Mouse (Mus musculus) thymus, adult 2 months (tissue): ENCODE measurements at regions not wholly inside any gene's neighbourhood (a gene's known extent, or its start where the extent isn't known, plus 50 kb on each side); places are given as distances from the start of the nearest gene placed in this dataset.

Experiments used
- CTCF ChIP-seq: fragments of 200-500 bp; IDR thresholded peaks from 2 replicates; pipeline ENCODE4 v1.5.1; 2012; ENCODE audit warnings: mild to moderate bottlenecking, control low read depth, low read length, moderate library complexity, borderline replicate concordance; ENCODE audit not compliant: control insufficient read depth, poor library complexity, insufficient read depth; ENCODE audit errors: extremely low read depth
- POLR2A ChIP-seq: fragments of 200-500 bp; IDR thresholded peaks from 2 replicates; pipeline ENCODE4 v1.6.1; 2012; ENCODE audit warnings: mild to moderate bottlenecking, low read length, control low read depth, moderate library complexity; ENCODE audit not compliant: control insufficient read depth, poor library complexity, insufficient read depth; ENCODE audit errors: extremely low read depth

DNA sequence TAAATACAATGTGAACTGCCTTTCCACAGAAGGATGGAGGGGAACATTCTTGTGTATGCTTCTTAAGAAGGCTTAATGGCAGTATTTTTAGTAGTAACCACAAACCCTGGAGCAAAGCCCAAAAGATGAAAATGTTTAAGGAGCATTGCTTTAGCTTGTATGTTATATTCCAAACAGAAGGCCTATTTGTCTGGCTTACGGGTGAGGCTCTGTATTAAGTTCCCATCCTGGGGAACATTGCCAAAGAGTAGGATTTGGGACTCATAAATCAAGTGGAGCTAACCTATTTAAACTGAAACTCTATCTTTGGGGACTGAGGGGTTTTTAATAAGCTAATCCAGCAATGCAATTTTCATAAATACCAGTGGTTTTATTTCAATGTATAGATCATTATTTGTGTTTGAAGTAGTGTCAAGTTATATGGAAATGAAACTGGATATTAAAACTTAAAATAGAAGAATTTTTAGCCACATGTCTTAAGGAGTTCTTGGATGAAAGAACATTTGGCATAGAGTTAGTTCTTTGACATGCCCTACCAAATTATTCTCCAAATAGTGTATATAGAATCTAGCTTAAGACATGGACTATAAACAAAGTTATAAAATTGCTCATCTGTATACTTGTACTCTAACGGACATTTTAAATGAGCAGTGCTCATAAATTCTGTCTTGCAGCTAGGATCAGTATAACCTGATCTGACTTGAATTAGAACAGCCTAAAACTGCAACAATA is 401.7 kb upstream of the Actbl2 start:
- TF ChIP-seq CTCF: no peak
- no peak for TF ChIP-seq POLR2A
